Mouse (Mus musculus) liver (tissue): ENCODE measurements around the gene Spink4.

Source experiments
- DNase-seq: peaks from one replicate; pipeline ENCODE4 v3.0.0-alpha.2; 2020; ENCODE audit warnings: mixed read lengths

Spink4 gene

DNA sequence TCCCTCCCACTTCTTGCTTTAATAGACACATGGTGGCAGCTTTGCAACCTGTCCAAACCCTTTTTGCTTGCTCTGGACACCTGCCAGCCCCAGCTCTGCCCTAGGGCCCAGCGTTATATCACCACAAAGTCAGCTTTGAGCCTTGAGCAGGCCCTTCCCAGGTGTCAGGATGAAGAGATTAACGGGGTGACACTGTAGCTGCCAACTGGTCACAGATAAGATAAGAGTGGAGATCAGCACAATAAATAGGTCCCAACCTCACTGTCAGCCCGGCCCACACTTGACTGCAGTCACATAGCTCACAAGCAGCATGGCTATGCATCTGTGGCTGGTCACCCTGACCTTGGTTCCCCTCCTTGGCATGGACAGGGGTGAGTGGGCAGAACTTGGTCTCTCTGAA, at the start of gene Spink4:
Spink4 (plus strand) TSS at position 268 of the 400 bp plus-strand sequence.
- DNase-seq, result peak; percentile 26

- DNase-seq, result no peak
These were observed 49.6 kb upstream of the Spink4 start for GRCm38 (mm10) chr4:40870206-40870605.

- no peak for DNase-seq
These were observed 47.7 kb upstream of the Spink4 start for GRCm38 (mm10) chr4:40872129-40872528.

GRCm38 (mm10) chr4:40873320-40873719, 46.5 kb upstream of the Spink4 start:
- DNase-seq, result peak; percentile 18

GRCm38 (mm10) chr4:40874151-40874600, 45.7 kb upstream of the Spink4 start:
- peak; percentile 19 for DNase-seq

- no peak for DNase-seq
These were observed 44.9 kb upstream of the Spink4 start for GRCm38 (mm10) chr4:40874794-40875552.

- DNase-seq, result no peak
These were observed 44.0 kb upstream of the Spink4 start for GRCm38 (mm10) chr4:40875842-40876241.

DNA sequence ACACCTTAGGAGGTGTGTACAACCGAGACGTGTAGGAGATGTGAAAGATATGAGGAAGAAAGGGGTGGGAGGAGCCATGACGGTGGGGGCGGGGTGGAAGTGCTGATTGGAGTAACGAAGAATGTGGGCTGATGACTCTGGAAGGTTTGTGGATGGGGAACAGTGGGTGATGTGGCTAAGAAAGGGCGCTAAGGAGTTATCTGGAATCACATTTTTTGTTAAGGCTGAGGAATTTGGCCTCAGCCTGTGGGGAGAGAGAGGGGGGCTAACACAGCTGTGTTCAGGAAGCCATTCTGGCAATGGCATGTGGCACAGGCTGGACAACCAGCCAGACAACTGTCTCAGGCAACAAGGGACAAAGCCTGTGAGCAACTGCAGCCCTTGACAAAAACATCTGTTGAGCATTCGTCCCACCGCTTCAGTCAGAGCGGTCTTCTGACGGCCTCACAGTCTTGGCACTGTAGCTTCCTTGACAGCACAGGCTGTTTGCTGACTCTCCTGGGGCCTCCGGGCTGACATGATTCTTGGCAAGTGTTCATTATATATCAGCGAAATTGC, 43.0 kb upstream of the Spink4 start:
- peak; percentile 72 for DNase-seq

DNA sequence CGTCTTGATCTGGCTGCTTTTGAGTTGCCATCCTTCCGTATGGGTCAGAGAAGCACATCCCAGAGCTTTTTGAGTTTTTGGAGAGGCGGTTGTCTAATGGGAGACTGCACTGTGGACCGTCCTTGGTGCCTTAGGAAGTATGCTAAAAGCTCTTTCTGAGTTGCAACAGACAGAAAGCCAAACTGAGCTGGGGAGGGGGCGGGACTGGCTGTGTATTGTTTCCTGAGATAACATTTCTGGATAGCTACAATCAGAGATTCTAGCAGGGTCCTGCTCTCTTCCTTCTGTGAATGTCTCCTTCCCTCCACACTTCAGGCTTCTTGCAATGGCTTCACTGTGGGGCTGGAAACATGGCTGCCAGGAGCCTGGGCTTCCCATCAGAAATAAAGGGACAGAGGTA, 42.3 kb upstream of the Spink4 start:
- peak; percentile 15 for DNase-seq

GRCm38 (mm10) chr4:40883200-40883599, 36.7 kb upstream of the Spink4 start:
- DNase-seq, result no peak

DNA sequence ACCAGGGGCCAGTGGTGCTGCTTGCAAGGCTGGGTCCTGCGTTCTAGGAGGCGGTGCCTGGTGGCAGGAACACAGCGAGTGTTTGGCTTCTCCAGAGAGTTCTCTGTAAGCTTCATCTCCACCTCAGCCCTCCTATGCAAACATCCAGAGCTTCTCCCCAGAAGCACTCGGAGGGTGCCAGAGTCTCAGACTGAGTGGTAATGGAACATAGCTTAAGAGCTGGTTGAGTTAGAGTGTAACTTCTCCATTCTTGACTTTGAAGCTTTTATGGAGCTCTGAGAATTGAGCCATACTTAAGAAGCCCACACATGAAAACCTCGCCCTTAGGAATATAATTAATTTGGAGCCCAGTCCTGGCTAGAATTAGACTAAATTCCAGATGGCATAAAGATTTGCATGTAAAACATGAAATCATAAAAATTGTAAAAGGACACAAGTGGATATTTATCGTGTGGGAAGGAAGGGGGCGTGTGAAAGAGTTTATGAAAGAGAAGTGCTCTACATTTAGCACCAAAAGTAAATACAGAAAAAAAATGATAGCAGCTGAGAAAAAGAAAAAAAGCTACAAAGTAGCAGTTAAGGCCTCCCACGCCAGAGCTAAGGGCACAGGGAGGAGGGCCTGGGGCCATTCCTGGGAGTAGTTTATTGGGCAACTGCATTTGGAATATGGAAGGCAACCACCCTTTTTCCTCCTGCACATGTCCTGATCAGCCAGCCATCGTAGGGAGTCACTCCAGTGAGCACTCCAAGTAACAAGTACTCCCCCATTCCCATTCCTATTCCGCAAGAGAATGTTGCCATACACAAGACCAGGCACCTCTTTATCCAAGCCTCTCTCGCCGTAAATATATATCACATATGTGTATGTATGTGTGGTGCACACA, 35.3 kb upstream of the Spink4 start:
- DNase-seq, result no peak

- DNase-seq, result no peak
These were observed 34.7 kb upstream of the Spink4 start for GRCm38 (mm10) chr4:40885166-40885525.

DNA sequence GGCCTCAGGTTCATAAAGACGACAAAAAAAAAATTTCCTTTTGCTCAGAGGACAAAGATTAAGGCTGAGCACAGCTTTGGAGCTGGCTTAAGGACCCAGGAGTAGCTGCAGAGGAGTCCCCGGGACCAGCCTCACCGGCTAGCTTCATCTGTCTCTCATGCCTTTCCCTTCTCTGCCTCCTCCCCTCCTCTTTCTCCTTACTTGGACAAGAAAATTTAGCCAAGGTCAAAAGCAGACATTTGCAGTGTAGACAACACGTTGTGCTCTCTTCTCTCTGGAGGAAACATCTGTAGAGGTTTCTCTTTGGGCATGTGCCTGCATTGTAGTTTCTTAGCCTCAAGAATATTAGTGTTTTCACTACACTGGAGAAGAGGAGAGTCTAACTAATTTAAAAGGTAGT, 34.0 kb upstream of the Spink4 start:
- DNase-seq, result no peak

- DNase-seq, result no peak
These were observed 31.0 kb upstream of the Spink4 start for GRCm38 (mm10) chr4:40888839-40889238.

- no peak for DNase-seq
These were observed 30.6 kb upstream of the Spink4 start for GRCm38 (mm10) chr4:40889252-40889651.

DNA sequence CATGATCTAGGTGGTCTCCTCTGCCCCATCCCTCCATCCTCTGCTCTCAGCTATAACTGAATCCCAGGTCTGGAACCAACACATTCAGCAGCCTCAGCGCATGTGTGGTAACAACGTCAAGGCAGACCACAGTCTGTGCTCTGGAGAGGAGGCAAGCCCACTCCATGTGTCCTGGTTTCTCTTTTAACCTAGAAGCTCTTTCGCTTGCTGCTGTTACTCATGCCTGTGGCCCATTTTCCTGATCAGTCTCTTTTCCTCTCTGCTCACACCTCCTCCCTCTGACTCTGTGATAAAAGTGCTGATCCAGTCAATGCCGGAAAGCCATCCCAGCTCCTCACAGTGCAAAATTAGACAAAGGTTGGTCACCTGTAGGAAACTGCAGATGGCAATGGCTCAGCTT, 29.9 kb upstream of the Spink4 start:
- no peak for DNase-seq

DNA sequence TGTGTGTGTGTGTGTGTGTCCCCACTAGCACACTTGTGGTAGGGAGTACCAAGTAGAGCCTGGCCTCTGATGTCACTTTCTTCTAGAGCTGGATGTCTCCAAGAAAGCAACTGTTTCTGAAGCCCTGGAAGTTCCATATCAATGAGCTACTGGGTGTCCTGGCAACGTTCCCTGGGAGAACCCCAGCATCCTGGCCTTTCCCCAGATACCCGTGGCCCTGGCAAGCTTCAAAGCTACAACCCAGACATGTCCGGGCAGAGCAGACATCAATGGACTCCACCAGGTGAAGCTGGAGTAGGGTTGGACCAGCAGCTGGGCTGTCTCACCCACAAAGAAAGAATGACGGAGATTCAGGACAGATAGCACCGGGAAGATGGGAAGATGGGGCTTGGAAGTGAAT, 28.6 kb upstream of the Spink4 start:
- no peak for DNase-seq

DNA sequence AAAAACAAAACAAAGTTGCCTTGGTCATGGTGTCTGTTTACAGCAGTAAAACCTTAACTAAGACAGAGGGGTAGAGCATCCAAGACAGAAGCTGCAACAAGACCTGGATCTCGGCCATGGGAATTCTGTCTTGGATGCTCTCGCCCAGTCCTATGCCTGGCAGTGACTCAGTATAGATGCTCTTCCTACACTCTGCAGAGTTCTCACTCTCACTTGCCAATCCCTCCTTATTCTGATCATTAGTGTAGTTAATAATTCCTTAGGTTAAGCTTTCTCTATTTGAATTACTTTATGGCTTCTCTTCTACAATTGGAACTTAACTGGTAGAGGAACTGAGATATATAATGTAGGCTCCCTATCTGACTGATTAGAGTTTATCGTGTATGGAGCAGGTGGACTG, 24.7 kb upstream of the Spink4 start:
- DNase-seq, result no peak

DNA sequence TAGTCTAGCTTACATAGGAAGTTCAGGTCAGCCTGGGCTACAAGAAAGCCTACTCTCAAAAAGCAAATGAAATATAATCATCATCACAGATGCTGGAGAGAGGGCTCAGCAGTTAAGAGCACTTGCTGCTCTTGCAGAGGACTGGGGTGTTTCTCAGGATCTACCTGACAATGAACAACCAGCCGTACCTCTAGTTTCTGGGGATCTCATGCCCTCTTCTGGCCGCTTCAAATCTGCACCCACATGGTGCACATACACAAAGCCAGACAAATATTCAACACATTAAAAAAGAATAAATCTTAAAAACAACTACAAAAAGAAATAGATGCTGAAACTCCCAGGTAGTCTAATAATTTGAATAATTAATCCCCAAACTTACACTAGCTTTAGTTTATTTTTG, 24.2 kb upstream of the Spink4 start:
- no peak for DNase-seq

DNA sequence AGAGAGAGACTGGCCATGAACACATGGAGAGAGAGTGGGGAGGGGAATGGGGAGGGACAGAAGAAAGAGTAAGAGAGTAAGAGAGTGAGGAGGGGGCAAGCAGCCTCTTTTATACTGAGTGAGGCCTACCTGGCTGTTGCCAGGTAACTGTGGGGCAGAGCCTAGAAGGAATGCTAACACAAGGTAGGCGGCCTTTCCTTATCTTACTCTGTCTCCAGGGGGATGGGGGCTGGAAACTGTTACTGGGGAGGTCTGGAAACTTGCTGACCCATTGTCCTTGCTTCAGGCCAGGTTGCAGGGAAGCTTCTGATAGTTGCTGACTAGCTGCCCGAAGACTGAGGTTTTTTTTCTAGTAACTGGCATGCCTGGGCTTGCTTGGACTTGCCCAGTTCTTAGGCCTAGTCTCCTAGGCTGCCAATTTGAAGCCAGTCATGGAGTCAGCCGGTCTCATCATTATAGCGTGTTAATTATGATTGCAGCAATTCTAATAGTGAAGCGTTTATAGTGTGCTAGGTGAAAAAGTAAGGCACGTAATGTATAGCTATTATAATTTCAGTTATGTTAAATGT, 21.3 kb upstream of the Spink4 start:
- no peak for DNase-seq

- no peak for DNase-seq
These were observed 20.6 kb upstream of the Spink4 start for GRCm38 (mm10) chr4:40899264-40899663.

DNA sequence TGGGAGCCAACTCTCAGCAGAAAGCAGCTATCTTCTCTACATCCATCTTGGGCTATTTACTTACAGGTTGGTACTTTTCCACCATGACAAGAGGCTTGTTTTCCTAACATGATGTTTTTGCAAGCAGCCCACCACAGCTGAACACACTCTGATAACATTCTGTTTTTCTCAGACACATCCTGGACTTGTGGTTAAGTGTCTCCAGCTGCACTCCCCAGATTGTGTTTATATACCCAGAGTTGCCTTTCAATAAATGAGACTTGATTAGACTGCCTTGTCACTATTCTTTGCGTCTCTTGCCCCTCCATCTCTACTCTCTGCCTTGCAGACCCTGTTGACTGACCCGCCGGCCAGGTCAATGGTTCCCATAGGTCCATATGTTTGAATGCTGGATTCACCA, 19.8 kb upstream of the Spink4 start:
- no peak for DNase-seq

DNA sequence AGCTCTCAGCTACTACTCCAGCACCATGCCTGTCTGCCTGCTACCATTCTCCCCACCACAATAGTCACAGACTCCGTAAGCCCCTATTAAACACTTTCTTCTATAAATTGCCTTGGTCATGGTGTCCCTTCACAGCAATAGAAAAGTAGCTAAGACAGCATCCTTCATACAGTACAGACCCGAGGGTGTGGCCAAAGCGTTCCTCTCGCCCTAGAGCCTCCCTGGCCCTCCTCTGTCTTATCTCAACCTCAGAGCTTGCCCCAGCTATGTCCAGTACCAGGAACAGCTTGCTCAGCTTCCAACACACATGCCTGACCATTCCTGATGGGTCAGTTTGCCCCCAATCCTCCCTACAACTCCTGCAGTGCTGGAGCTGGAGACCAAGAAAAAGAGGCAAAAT, 19.2 kb upstream of the Spink4 start:
- peak; percentile 32 for DNase-seq
